Mouse (Mus musculus) olfactory bulb, adult 2 months (tissue): ENCODE measurements around the gene 4632433K11Rik. TPM values are rescaled to one million over a fixed set of nuclear protein-coding genes. Genes with fewer than 3 reads are reported as not detected.
A peak's percentile ranks its signal among the peaks of the same experiment; 100 is the strongest.

Source experiments
- H3K27ac ChIP-seq: fragments of 200-500 bp; 2 replicates; pipeline ENCODE4 v1.5.1; 2012; ENCODE audit warnings: low read depth, low read length; ENCODE audit not compliant: insufficient read depth
- H3K4me1 ChIP-seq: fragments of 200-500 bp; 2 replicates; pipeline ENCODE4 v1.6.1; 2012; ENCODE audit warnings: low read length; ENCODE audit not compliant: control insufficient read depth, insufficient read depth
- H3K4me3 ChIP-seq: fragments of 200-500 bp; 2 replicates; pipeline ENCODE4 v1.5.1; 2012; ENCODE audit warnings: mild to moderate bottlenecking, low read depth, low read length, moderate library complexity; ENCODE audit not compliant: insufficient read depth
- CTCF ChIP-seq: fragments of 200-500 bp; IDR thresholded peaks from 2 replicates; pipeline ENCODE4 v1.5.1; 2012; ENCODE audit warnings: low read depth, mild to moderate bottlenecking, low read length, moderate library complexity; ENCODE audit not compliant: insufficient read depth
- POLR2A ChIP-seq: fragments of 200-500 bp; IDR thresholded peaks from 2 replicates; pipeline ENCODE4 v1.6.1; 2012; ENCODE audit warnings: mild to moderate bottlenecking, low read depth, low read length, moderate library complexity; ENCODE audit not compliant: insufficient read depth
- WGBS: fragments of 180-500 bp; shearing (Covaris S2); methylation state at CpG from one replicate; pipeline ENCODE4 v1.1.7; 2018; 5-methylcytosine and 5-hydroxymethylcytosine counted together
- polyA plus RNA-seq: library from polyadenylated mRNA; stranded (reverse); fragments of >200 nt; gene quantifications from 2 replicates; pipeline ENCODE4 v1.2.4, GENCODE M21; 2012; ENCODE audit warnings: low replicate concordance; ENCODE audit not compliant: missing spikeins, insufficient read depth, insufficient read length

4632433K11Rik gene
- polyA plus RNA-seq, 1 experiment, result not detected

GRCm38 (mm10) chr7:5080010-5080751 is 46.3 kb downstream of the 4632433K11Rik start, which contains the start of gene Epn1:
TSS of gene Epn1 (plus strand) at chr7:5080235.
- under 1% methylated on average over 81 of the region's 81 CpGs for WGBS
- H3K4me1 ChIP-seq, result peaks cover 15% of the 10 kb centered on the region; the same call in 1 of the 2 replicates
- peak within 1 kb of the TSS; percentile 94 for H3K4me3 ChIP-seq
- TF ChIP-seq POLR2A (peak; percentile 56; the same call in 1 of the 2 replicates), CTCF (no peak)
- H3K27ac ChIP-seq, result peak within 1 kb of the TSS; percentile 65

GRCm38 (mm10) chr7:5080815-5081214 is 46.9 kb downstream of the 4632433K11Rik start:
- 4% methylated on average over 6 of the region's 6 CpGs for WGBS
- Histone ChIP-seq H3K27ac (no peak overlapping the region), H3K4me1 (peaks cover 15% of the 10 kb centered on the region; the same call in 1 of the 2 replicates), H3K4me3 (peak overlapping the region; percentile 94)
- TF ChIP-seq CTCF, result no peak
- no peak for TF ChIP-seq POLR2A

DNA sequence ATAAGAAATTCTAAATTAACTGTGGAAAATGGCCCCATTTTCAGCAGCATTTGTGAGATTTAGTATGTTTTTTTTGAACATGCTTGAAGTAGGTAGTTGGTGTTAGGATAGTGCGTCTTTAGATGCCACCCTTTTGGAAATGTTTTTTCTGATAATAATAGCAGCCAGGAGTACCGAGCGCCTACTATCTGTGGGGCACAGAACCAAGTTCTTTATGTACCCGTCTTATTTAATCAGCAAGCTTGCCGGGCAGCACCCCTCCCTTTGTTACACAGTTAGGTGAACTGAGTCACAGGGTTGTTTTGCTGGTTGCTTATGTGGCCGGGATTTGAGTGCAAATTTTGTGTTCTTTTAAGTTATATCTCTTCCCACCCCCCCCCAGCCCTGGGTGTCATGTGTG is 47.3 kb downstream of the 4632433K11Rik start:
- 36% methylated on average over 6 of the region's 6 CpGs for WGBS
- H3K4me3 ChIP-seq, result peak overlapping the region; percentile 3; the same call in 1 of the 2 replicates
- no peak overlapping the region for H3K27ac ChIP-seq
- peaks cover 19% of the 10 kb centered on the region for H3K4me1 ChIP-seq
- TF ChIP-seq POLR2A, result no peak
- no peak for TF ChIP-seq CTCF

DNA sequence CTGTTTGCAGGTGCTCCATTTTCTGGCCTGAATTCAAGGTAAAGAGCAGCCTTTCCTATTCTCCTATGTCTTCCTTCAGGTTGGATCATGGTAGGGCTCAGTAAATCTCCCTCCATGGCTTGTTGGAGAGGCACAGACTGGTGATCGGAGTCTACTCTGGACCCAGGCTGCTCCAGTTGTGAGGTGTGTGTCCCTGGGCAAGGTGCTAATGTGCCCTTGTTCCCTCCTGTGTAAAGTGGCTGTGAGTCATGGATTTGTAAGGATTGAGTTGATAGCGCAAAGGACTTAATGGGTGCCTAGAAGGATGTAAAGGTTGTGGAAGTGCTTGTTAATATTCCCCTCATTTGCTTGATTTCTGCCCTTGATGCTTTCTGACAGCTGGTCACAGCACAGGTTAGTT is 48.0 kb downstream of the 4632433K11Rik start:
- H3K4me1 ChIP-seq, result peaks cover 22% of the 10 kb centered on the region
- H3K27ac ChIP-seq, result no peak overlapping the region

DNA sequence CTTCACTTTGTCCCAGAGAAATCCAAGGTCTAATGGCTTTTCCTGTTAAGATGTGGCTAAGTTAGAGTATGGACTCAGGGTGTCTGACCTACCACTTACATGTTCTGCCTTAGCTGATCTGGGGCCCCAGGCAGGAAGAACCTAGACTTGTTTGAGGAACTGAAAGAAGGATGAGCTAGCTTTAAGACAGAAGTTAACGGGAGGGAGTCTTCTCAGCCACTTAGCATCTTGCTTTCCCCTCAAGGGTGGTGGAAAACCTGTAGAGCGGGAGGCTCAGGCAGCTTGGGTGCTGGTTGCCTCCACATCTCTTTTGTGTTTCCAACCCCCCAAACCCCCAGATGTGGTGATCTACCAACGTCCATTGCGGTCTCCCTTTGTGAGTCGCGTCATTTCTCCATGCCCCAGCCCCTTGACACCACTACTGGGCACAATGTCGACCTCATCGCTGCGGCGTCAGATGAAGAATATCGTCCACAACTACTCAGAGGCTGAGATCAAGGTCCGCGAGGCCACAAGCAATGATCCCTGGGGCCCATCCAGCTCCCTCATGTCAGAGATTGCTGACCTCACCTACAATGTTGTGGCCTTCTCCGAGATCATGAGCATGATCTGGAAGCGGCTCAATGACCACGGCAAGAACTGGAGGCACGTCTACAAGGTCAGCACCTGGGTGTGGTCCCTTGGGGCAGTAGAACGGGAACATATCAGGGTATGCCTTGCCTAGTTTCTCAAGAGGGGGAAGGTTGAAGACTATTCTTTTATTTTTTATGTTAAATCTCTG is 49.6 kb downstream of the 4632433K11Rik start:
- Histone ChIP-seq H3K4me3 (no peak overlapping the region), H3K27ac (no peak overlapping the region), H3K4me1 (peaks cover 26% of the 10 kb centered on the region)
- TF ChIP-seq CTCF (no peak), POLR2A (no peak)
- 91% methylated on average over 18 of the region's 18 CpGs for WGBS

More for the DNA sequence above, 48.0 kb downstream of the 4632433K11Rik start:
- 82% methylated on average over 2 of the region's 2 CpGs for WGBS
- no peak overlapping the region for H3K4me3 ChIP-seq
- TF ChIP-seq CTCF (no peak), POLR2A (no peak)

Other genes with a start within 250 kb of the 4632433K11Rik start
- gene Tmem238, start 244.5 kb upstream of the 4632433K11Rik start, polyA plus RNA-seq, result not detected in 2 replicates
- gene Rpl28, start 241.2 kb upstream of the 4632433K11Rik start, polyA plus RNA-seq, result not detected in 2 replicates
- gene Ube2s, start 221.5 kb upstream of the 4632433K11Rik start, polyA plus RNA-seq, result not detected in 2 replicates
- 146 TPM in 1 of 2 replicates, not detected in the other for gene Shisa7, start 189.4 kb upstream of the 4632433K11Rik start, polyA plus RNA-seq
- gene Isoc2b, start 163.9 kb upstream of the 4632433K11Rik start, polyA plus RNA-seq, result not detected in 2 replicates
- gene Isoc2a, start 157.0 kb upstream of the 4632433K11Rik start, polyA plus RNA-seq, result not detected in 2 replicates
- not detected in 2 replicates for gene Gm36210, start 127.6 kb upstream of the 4632433K11Rik start, polyA plus RNA-seq
- not detected in 2 replicates for gene Zfp628, start 118.9 kb upstream of the 4632433K11Rik start, polyA plus RNA-seq
- gene Nat14, start 112.1 kb upstream of the 4632433K11Rik start, polyA plus RNA-seq, result not detected in 2 replicates
- not detected in 2 replicates for gene Ssc5d, start 108.3 kb upstream of the 4632433K11Rik start, polyA plus RNA-seq
- not detected in 2 replicates for gene Sbk2, start 69.7 kb upstream of the 4632433K11Rik start, polyA plus RNA-seq
- not detected in 2 replicates for gene Sbk3, start 63.0 kb upstream of the 4632433K11Rik start, polyA plus RNA-seq
- not detected in 2 replicates for gene Zfp579, start 38.0 kb upstream of the 4632433K11Rik start, polyA plus RNA-seq
- not detected in 2 replicates for gene Zfp524, start 19.7 kb upstream of the 4632433K11Rik start, polyA plus RNA-seq
- gene Fiz1, start 19.4 kb upstream of the 4632433K11Rik start, polyA plus RNA-seq, result not detected in 2 replicates
- gene Gm44973, start 18.6 kb upstream of the 4632433K11Rik start, polyA plus RNA-seq, result not detected in 2 replicates
- gene Zfp865, start 13.7 kb upstream of the 4632433K11Rik start, polyA plus RNA-seq, result not detected in 2 replicates
- not detected in 2 replicates for gene Ccdc106, start 13.6 kb upstream of the 4632433K11Rik start, polyA plus RNA-seq
- gene Zfp784, start 4.3 kb downstream of the 4632433K11Rik start, polyA plus RNA-seq, result not detected in 2 replicates
- not detected in 2 replicates for gene Zfp580, start 17.4 kb downstream of the 4632433K11Rik start, polyA plus RNA-seq
- gene U2af2, start 28.0 kb downstream of the 4632433K11Rik start, polyA plus RNA-seq, result 837 TPM in 1 of 2 replicates, not detected in the other
- gene Epn1, start 46.1 kb downstream of the 4632433K11Rik start, polyA plus RNA-seq, result not detected in 2 replicates
- gene Rfpl4, start 82.8 kb downstream of the 4632433K11Rik start, polyA plus RNA-seq, result not detected in 2 replicates
- not detected in 2 replicates for gene Rasl2-9, start 91.8 kb downstream of the 4632433K11Rik start, polyA plus RNA-seq
- not detected in 2 replicates for gene Vmn1r55, start 115.6 kb downstream of the 4632433K11Rik start, polyA plus RNA-seq
- gene Vmn1r56, start 162.6 kb downstream of the 4632433K11Rik start, polyA plus RNA-seq, result not detected in 2 replicates
- not detected in 2 replicates for gene Vmn1r57, start 184.4 kb downstream of the 4632433K11Rik start, polyA plus RNA-seq